8 mouse cellular contexts compared by ENCODE assay signal in the genomic region with DNA sequence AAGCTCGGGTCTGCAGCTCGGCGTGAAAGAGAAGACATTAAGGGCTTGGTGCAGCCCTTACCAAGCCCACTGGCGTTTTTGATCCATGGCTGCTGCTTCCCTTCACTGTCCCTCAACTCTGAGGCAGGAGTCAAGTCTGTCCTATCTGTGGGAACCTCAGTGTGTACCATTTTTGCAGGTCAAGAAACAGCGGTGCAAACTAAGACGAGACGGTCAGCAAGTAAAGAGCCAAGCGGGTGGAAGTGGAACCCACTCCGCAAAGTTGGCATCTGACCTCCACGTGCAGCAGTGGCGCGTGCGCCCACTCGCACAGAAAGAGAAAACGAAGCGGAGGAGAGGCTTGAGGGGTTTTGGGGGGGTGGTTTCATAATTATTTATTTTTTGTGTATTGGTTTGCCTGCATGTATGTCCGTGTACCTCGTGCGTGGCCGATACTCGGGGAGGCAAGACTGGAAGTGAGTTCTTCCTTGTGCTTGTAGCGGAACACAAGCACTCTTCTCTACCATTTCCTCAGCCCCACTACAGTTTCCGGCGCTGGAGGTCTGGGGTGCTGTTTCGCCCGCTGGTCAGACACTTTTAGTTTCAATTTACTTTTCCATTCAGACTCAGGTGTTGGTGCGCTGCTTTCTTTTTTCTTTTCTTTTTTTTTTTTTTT. TPM values are rescaled to one million over a fixed set of nuclear protein-coding genes. Genes with fewer than 3 reads are reported as not detected.
A peak's percentile ranks its signal among the peaks of the same experiment; 100 is the strongest.
DNase-seq lines count a peak whose midpoint lies in the region; ATAC-seq lines count a peak whose summit lies in the region.

No protein-coding gene starts in this region.

- H3K9me3 ChIP-seq in embryonic facial prominence, embryonic 14.5 days (ENCODE audit: control insufficient read depth, low read length): no peaks in the 10 kb centered on the region
- H3K9me3 ChIP-seq in hindbrain, embryonic 15.5 days: no peaks in the 10 kb centered on the region
- no peaks in the 10 kb centered on the region for H3K9me3 ChIP-seq in liver, embryonic 13.5 days (replicated peaks)

- H3K27me3 ChIP-seq in embryonic facial prominence, embryonic 14.5 days (replicated peaks; ENCODE audit: control insufficient read depth, insufficient read depth, low read length): no peaks in the 10 kb centered on the region
- no peaks in the 10 kb centered on the region for H3K27me3 ChIP-seq in hindbrain, embryonic 15.5 days
- no peaks in the 10 kb centered on the region for H3K27me3 ChIP-seq in liver, embryonic 13.5 days

- peaks cover 26% of the 10 kb centered on the region for H3K36me3 ChIP-seq in embryonic facial prominence, embryonic 14.5 days (ENCODE audit: control insufficient read depth, insufficient read depth, low read length)
- H3K36me3 ChIP-seq in hindbrain, embryonic 15.5 days: peaks cover 10% of the 10 kb centered on the region; the same call in 1 of the 2 replicates
- peaks cover 24% of the 10 kb centered on the region for H3K36me3 ChIP-seq in liver, embryonic 13.5 days

- ATAC-seq in embryonic facial prominence, embryonic 14.5 days (ENCODE audit: low read depth): peak; percentile 35
- peak; percentile 67 for ATAC-seq in hindbrain, embryonic 15.5 days (ENCODE audit: low FRiP score, low read depth)
- peak; percentile 27 for ATAC-seq in liver, embryonic 13.5 days (ENCODE audit: low read depth)

- H3K4me2 ChIP-seq in embryonic facial prominence, embryonic 14.5 days (ENCODE audit: low read depth, low read length): peak overlapping the region; percentile 73
- peak overlapping the region; percentile 93 for H3K4me2 ChIP-seq in hindbrain, embryonic 15.5 days
- H3K4me2 ChIP-seq in liver, embryonic 13.5 days: peak overlapping the region; percentile 96

- peak overlapping the region; percentile 88 for H3K4me3 ChIP-seq in embryonic facial prominence, embryonic 14.5 days (ENCODE audit: low read depth, low read length)
- H3K4me3 ChIP-seq in hindbrain, embryonic 15.5 days: peak overlapping the region; percentile 89
- H3K4me3 ChIP-seq in liver, embryonic 13.5 days (replicated peaks): peak overlapping the region; percentile 85

- no peaks in the 10 kb centered on the region for H3K4me1 ChIP-seq in embryonic facial prominence, embryonic 14.5 days (ENCODE audit: control insufficient read depth, insufficient read depth, low read length)
- H3K4me1 ChIP-seq in hindbrain, embryonic 15.5 days (replicated peaks): peaks cover 22% of the 10 kb centered on the region
- H3K4me1 ChIP-seq in liver, embryonic 13.5 days (replicated peaks): peaks cover 71% of the 10 kb centered on the region

- H3K9ac ChIP-seq in embryonic facial prominence, embryonic 14.5 days (ENCODE audit: low read depth, low read length): peak overlapping the region; percentile 85
- H3K9ac ChIP-seq in hindbrain, embryonic 15.5 days: peak overlapping the region; percentile 57
- H3K9ac ChIP-seq in liver, embryonic 13.5 days: peak overlapping the region; percentile 76

- peak; percentile 44 for DNase-seq in 3T3-L1 (ENCODE audit: low read depth, low spot score)
- peak; percentile 65 for DNase-seq in CD4-positive, CD25-positive, alpha-beta regulatory T cell, adult 2 months (ENCODE audit: low read depth, low spot score)
- no peak for DNase-seq in embryonic facial prominence, embryonic 14.5 days (ENCODE audit: low spot score)
- no peak for DNase-seq in liver, embryonic 13.5 days
- DNase-seq in natural killer cell, adult 2 months (ENCODE audit: low spot score in 2 of 2): peak; percentile 54 to 55
- DNase-seq in thymus, postnatal 4 days: peak; percentile 65
- DNase-seq in frontal cortex, postnatal 14 days (ENCODE audit: low spot score in 2 of 2): no peak

- 0% methylated on average over 27 of the region's 27 CpGs for WGBS in embryonic facial prominence, embryonic 14.5 days
- 2% methylated on average over 27 of the region's 27 CpGs for WGBS in hindbrain, embryonic 15.5 days
- WGBS in liver, embryonic 13.5 days (ENCODE audit: insufficient replicate concordance): under 1% methylated on average over 27 of the region's 27 CpGs

- H3K27ac ChIP-seq in embryonic facial prominence, embryonic 14.5 days (replicated peaks; ENCODE audit: low read depth, low read length): peak overlapping the region; percentile 76
- peak overlapping the region; percentile 75 for H3K27ac ChIP-seq in hindbrain, embryonic 15.5 days (replicated peaks)
- H3K27ac ChIP-seq in liver, embryonic 13.5 days: peak overlapping the region; percentile 73

RNA-seq across cellular contexts. Expression of gene Pgd, which starts 0.5 kb away (rescaled TPM):
- polyA plus RNA-seq in embryonic facial prominence, embryonic 14.5 days (2014; fragmentation: Nextera tagmentation; extraction: Ambion mirVana): 43.3 and 43.7 TPM in 2 replicates
- 114 and 119 TPM in 2 replicates for polyA plus RNA-seq in hindbrain, embryonic 15.5 days (2015; fragmentation: Nextera tagmentation; extraction: Ambion mirVana)
- 74.7 and 80.2 TPM in 2 replicates for polyA plus RNA-seq in liver, embryonic 13.5 days (2015; fragmentation: Nextera tagmentation; extraction: Ambion mirVana)

RNA-seq across cellular contexts. Expression of gene Cenps, which starts 29.7 kb away (rescaled TPM):
- 25.6 and 27.2 TPM in 2 replicates for polyA plus RNA-seq in embryonic facial prominence, embryonic 14.5 days (2014; fragmentation: Nextera tagmentation; extraction: Ambion mirVana)
- polyA plus RNA-seq in hindbrain, embryonic 15.5 days (2015; fragmentation: Nextera tagmentation; extraction: Ambion mirVana): 15.3 and 18.8 TPM in 2 replicates
- polyA plus RNA-seq in liver, embryonic 13.5 days (2015; fragmentation: Nextera tagmentation; extraction: Ambion mirVana): 20.7 and 24.8 TPM in 2 replicates

RNA-seq across cellular contexts. Expression of gene Cort, which starts 40.5 kb away (rescaled TPM):
- 0.53 and 0.76 TPM in 2 replicates for polyA plus RNA-seq in embryonic facial prominence, embryonic 14.5 days (2014; fragmentation: Nextera tagmentation; extraction: Ambion mirVana)
- polyA plus RNA-seq in hindbrain, embryonic 15.5 days (2015; fragmentation: Nextera tagmentation; extraction: Ambion mirVana): 0.23 and 0.59 TPM in 2 replicates
- not detected in 2 replicates for polyA plus RNA-seq in liver, embryonic 13.5 days (2015; fragmentation: Nextera tagmentation; extraction: Ambion mirVana)

Comparison
In these comparisons a context has a peak if more than half of its experiments do, and no peak if none do; other contexts are left out.
1. DNase-seq: peak in 3T3-L1 (single experiment), CD4-positive, CD25-positive, alpha-beta regulatory T cell, adult 2 months (single experiment), natural killer cell, adult 2 months (2 of 2) and thymus, postnatal 4 days (single experiment); none in embryonic facial prominence, embryonic 14.5 days (single experiment), liver, embryonic 13.5 days (single experiment) and frontal cortex, postnatal 14 days (0 of 2).
2. Peak in every context shown above with its lines, with median percentiles within 50 percentile points of each other: ATAC-seq, H3K27ac ChIP-seq, H3K4me2 ChIP-seq, H3K4me3 ChIP-seq and H3K9ac ChIP-seq.